Mouse (Mus musculus) lung, adult 2 months (tissue): ENCODE measurements at regions not wholly inside any gene's neighbourhood (a gene's known extent, or its start where the extent isn't known, plus 50 kb on each side); places are given as distances from the start of the nearest gene placed in this dataset.
A peak's percentile ranks its signal among the peaks of the same experiment; 100 is the strongest.

Experiments used
- CTCF ChIP-seq: fragments of 200-500 bp; IDR thresholded peaks from 2 replicates; pipeline ENCODE4 v1.5.1; 2011; ENCODE audit warnings: mild to moderate bottlenecking, low read length, control low read depth; ENCODE audit not compliant: insufficient read depth
- POLR2A ChIP-seq: fragments of 200-500 bp; IDR thresholded peaks from 2 replicates; pipeline ENCODE4 v1.6.1; 2011; ENCODE audit warnings: low read depth, mild to moderate bottlenecking, control low read depth, low read length, borderline replicate concordance; ENCODE audit errors: extremely low read depth

DNA sequence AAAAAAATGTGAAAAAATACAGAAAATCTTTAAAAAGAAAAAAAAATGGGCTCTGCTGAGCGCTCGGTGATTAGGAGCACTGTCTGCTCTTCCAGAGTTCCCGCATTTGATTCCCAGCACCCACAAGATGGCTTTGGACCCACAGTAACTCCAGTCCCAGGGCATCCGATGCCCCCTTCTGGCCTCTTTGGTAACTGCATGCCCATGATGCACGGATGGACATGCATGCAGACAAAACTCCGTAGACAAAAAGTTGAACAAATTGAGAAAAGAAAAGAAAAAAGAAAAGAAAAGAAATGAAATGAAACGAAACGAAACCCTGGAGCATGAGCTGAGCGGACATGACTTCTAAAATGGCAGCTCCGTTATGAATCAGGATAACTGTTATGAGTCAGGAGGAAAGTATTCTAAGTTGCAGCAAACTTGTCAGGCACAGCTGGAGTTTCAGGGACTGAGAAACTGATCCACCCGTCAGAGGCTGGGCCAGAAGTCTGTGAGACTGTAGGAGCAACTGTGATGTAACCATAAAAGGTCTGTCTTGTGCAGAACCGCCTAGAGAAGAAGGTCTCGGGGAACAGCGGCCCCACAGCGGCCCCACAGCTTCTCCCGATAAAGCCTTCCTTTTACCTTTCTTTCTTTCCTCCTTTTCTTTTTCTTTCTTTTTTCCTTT is 102.3 kb upstream of the Ubr2 start:
- no peak for TF ChIP-seq POLR2A
- peak; percentile 44; the same call in 1 of the 2 replicates for TF ChIP-seq CTCF
